Mouse (Mus musculus): Measurements from ENCODE around the gene Cd164l2. TPM values are rescaled to one million over a fixed set of nuclear protein-coding genes. Genes with fewer than 3 reads are reported as not detected.
A peak's percentile ranks its signal among the peaks of the same experiment; 100 is the strongest.

Gene Cd164l2
- polyA plus RNA-seq, 1 experiment from 2014 or later: 0.56 TPM

- Histone ChIP-seq H3K27ac (replicated peaks) (no peak overlapping the region), H3K4me1 (0 out of 2 replicates have a peak, but pooled peaks cover under 1% of the 10 kb centered on the region), H3K9ac (no peak overlapping the region), H3K9me3 (no peaks in the 10 kb centered on the region), H3K4me2 (no peak overlapping the region), H3K27me3 (replicated peaks) (peaks cover 22% of the 10 kb centered on the region), H3K36me3 (no peaks in the 10 kb centered on the region), H3K4me3 (no peak overlapping the region)
- no peak for ATAC-seq (ENCODE audit: extremely low read depth, insufficient number of reproducible peaks, low FRiP score, low TSS enrichment)
- WGBS: 59% methylated on average over 10 of the region's 10 CpGs
These were observed 14.1 kb downstream of the Cd164l2 start for GRCm38 (mm10) chr4:133226073-133226472.

- H3K36me3 ChIP-seq: no peaks in the 10 kb centered on the region
- H3K4me1 ChIP-seq: no peaks in the 10 kb centered on the region
- H3K27me3 ChIP-seq (replicated peaks): peaks cover 15% of the 10 kb centered on the region
- no peak overlapping the region for H3K4me3 ChIP-seq
- WGBS: 61% methylated on average over 8 of the region's 8 CpGs
- ATAC-seq (ENCODE audit: extremely low read depth, insufficient number of reproducible peaks, low FRiP score, low TSS enrichment): no peak
- no peak overlapping the region for H3K27ac ChIP-seq (replicated peaks)
- H3K9ac ChIP-seq: no peak overlapping the region
- H3K9me3 ChIP-seq: no peaks in the 10 kb centered on the region
- no peak overlapping the region for H3K4me2 ChIP-seq
These were observed 15.7 kb downstream of the Cd164l2 start for GRCm38 (mm10) chr4:133227636-133228035.

- 77% methylated on average over 8 of the region's 8 CpGs for WGBS
- Histone ChIP-seq H3K4me3 (no peak overlapping the region), H3K9ac (no peak overlapping the region), H3K4me2 (no peak overlapping the region), H3K36me3 (no peaks in the 10 kb centered on the region), H3K27ac (replicated peaks) (no peak overlapping the region), H3K4me1 (peaks cover 4% of the 10 kb centered on the region; the same call in 1 of the 2 replicates), H3K27me3 (replicated peaks) (peaks cover 20% of the 10 kb centered on the region; the same call in 1 of the 2 replicates), H3K9me3 (no peaks in the 10 kb centered on the region)
- no peak for ATAC-seq (ENCODE audit: extremely low read depth, insufficient number of reproducible peaks, low FRiP score, low TSS enrichment)
These were observed 17.7 kb downstream of the Cd164l2 start for GRCm38 (mm10) chr4:133229582-133229981.

GRCm38 (mm10) chr4:133233285-133233976 is 21.5 kb downstream of the Cd164l2 start:
- ATAC-seq (ENCODE audit: extremely low read depth, insufficient number of reproducible peaks, low FRiP score, low TSS enrichment): no peak; the same call in 1 of the 2 replicates
- no peaks in the 10 kb centered on the region for H3K9me3 ChIP-seq
- no peak overlapping the region for H3K4me3 ChIP-seq
- H3K27me3 ChIP-seq (replicated peaks): peaks cover 32% of the 10 kb centered on the region; the same call in 1 of the 2 replicates
- WGBS: 29% methylated on average over 10 of the region's 10 CpGs
- H3K9ac ChIP-seq: no peak overlapping the region
- H3K27ac ChIP-seq (replicated peaks): no peak overlapping the region
- no peak overlapping the region for H3K4me2 ChIP-seq
- no peaks in the 10 kb centered on the region for H3K36me3 ChIP-seq
- peaks cover 9% of the 10 kb centered on the region; the same call in 1 of the 2 replicates for H3K4me1 ChIP-seq

- no peaks in the 10 kb centered on the region for H3K36me3 ChIP-seq
- H3K9me3 ChIP-seq: no peaks in the 10 kb centered on the region
- peaks cover 9% of the 10 kb centered on the region; the same call in 1 of the 2 replicates for H3K4me1 ChIP-seq
- ATAC-seq (ENCODE audit: extremely low read depth, insufficient number of reproducible peaks, low FRiP score, low TSS enrichment): no peak
- H3K9ac ChIP-seq: no peak overlapping the region
- no peak overlapping the region for H3K27ac ChIP-seq (replicated peaks)
- WGBS: 49% methylated on average over 5 of the region's 5 CpGs
- H3K4me3 ChIP-seq: no peak overlapping the region
- peaks cover 38% of the 10 kb centered on the region; the same call in 1 of the 2 replicates for H3K27me3 ChIP-seq (replicated peaks)
- H3K4me2 ChIP-seq: no peak overlapping the region
These were observed 22.8 kb downstream of the Cd164l2 start for GRCm38 (mm10) chr4:133234771-133235170.

GRCm38 (mm10) chr4:133235415-133235814 is 23.5 kb downstream of the Cd164l2 start:
- no peak for ATAC-seq (ENCODE audit: extremely low read depth, insufficient number of reproducible peaks, low FRiP score, low TSS enrichment)
- Histone ChIP-seq H3K27ac (replicated peaks) (no peak overlapping the region), H3K27me3 (replicated peaks) (peaks cover 40% of the 10 kb centered on the region; the same call in 1 of the 2 replicates), H3K4me1 (peaks cover 12% of the 10 kb centered on the region), H3K9ac (no peak overlapping the region), H3K36me3 (no peaks in the 10 kb centered on the region), H3K9me3 (no peaks in the 10 kb centered on the region), H3K4me3 (no peak overlapping the region), H3K4me2 (no peak overlapping the region)
- WGBS: 76% methylated on average over 5 of the region's 5 CpGs

GRCm38 (mm10) chr4:133237911-133238310 is 26.0 kb downstream of the Cd164l2 start:
- peaks cover 41% of the 10 kb centered on the region for H3K27me3 ChIP-seq (replicated peaks)
- H3K4me1 ChIP-seq: peaks cover 27% of the 10 kb centered on the region
- no peak for ATAC-seq (ENCODE audit: extremely low read depth, insufficient number of reproducible peaks, low FRiP score, low TSS enrichment)
- H3K9me3 ChIP-seq: no peaks in the 10 kb centered on the region
- no peak overlapping the region for H3K4me3 ChIP-seq
- no peak overlapping the region for H3K4me2 ChIP-seq
- H3K9ac ChIP-seq: no peak overlapping the region
- WGBS: 43% methylated on average over 4 of the region's 4 CpGs
- no peaks in the 10 kb centered on the region for H3K36me3 ChIP-seq
- H3K27ac ChIP-seq (replicated peaks): no peak overlapping the region

- Histone ChIP-seq H3K36me3 (no peaks in the 10 kb centered on the region), H3K4me3 (peak within 1 kb of the TSS; percentile 70), H3K4me2 (peak within 1 kb of the TSS; percentile 97), H3K4me1 (peaks cover 31% of the 10 kb centered on the region), H3K27ac (replicated peaks) (peak within 1 kb of the TSS; percentile 79), H3K27me3 (replicated peaks) (peaks cover 53% of the 10 kb centered on the region), H3K9ac (peak within 1 kb of the TSS; percentile 85), H3K9me3 (no peaks in the 10 kb centered on the region)
- 5% methylated on average over 16 of the region's 16 CpGs for WGBS
- ATAC-seq (ENCODE audit: extremely low read depth, insufficient number of reproducible peaks, low FRiP score, low TSS enrichment): no peak
These were observed 28.6 kb downstream of the Cd164l2 start, which contains the start of gene Map3k6 for GRCm38 (mm10) chr4:133240490-133240921. Map3k6 (plus strand) TSS chr4:133240818.

GRCm38 (mm10) chr4:133240934-133241908 is 29.3 kb downstream of the Cd164l2 start:
- peak; percentile 89 for ATAC-seq (ENCODE audit: extremely low read depth, insufficient number of reproducible peaks, low FRiP score, low TSS enrichment)
- Histone ChIP-seq H3K36me3 (no peaks in the 10 kb centered on the region), H3K4me3 (peak overlapping the region; percentile 70), H3K27me3 (replicated peaks) (peaks cover 56% of the 10 kb centered on the region), H3K4me2 (peak overlapping the region; percentile 97), H3K27ac (replicated peaks) (peak overlapping the region; percentile 79), H3K4me1 (peaks cover 31% of the 10 kb centered on the region), H3K9ac (peak overlapping the region; percentile 85), H3K9me3 (no peaks in the 10 kb centered on the region)
- under 1% methylated on average over 75 of the region's 78 CpGs for WGBS

- H3K9me3 ChIP-seq: no peaks in the 10 kb centered on the region
- WGBS: 18% methylated on average over 11 of the region's 11 CpGs
- H3K27ac ChIP-seq (replicated peaks): peak overlapping the region; percentile 79; the same call in 1 of the 2 replicates
- H3K9ac ChIP-seq: peak overlapping the region; percentile 69; the same call in 1 of the 2 replicates
- peaks cover 28% of the 10 kb centered on the region for H3K4me1 ChIP-seq
- H3K36me3 ChIP-seq: no peaks in the 10 kb centered on the region
- no peak for ATAC-seq (ENCODE audit: extremely low read depth, insufficient number of reproducible peaks, low FRiP score, low TSS enrichment)
- peak overlapping the region; percentile 70 for H3K4me3 ChIP-seq
- H3K4me2 ChIP-seq: peak overlapping the region; percentile 97
- peaks cover 60% of the 10 kb centered on the region for H3K27me3 ChIP-seq (replicated peaks)
These were observed 30.0 kb downstream of the Cd164l2 start for GRCm38 (mm10) chr4:133241910-133242309.

- no peak for ATAC-seq (ENCODE audit: extremely low read depth, insufficient number of reproducible peaks, low FRiP score, low TSS enrichment)
- Histone ChIP-seq H3K27ac (replicated peaks) (no peak overlapping the region), H3K27me3 (replicated peaks) (peaks cover 65% of the 10 kb centered on the region), H3K9ac (no peak overlapping the region), H3K9me3 (no peaks in the 10 kb centered on the region), H3K4me2 (no peak overlapping the region), H3K4me1 (peaks cover 34% of the 10 kb centered on the region), H3K4me3 (no peak overlapping the region), H3K36me3 (no peaks in the 10 kb centered on the region)
- WGBS: 69% methylated on average over 9 of the region's 9 CpGs
These were observed 30.8 kb downstream of the Cd164l2 start for GRCm38 (mm10) chr4:133242710-133243109.
